Mouse (Mus musculus) frontal cortex, adult 2 months (tissue): ENCODE measurements at regions not wholly inside any gene's neighbourhood (a gene's known extent, or its start where the extent isn't known, plus 50 kb on each side); places are given as distances from the start of the nearest gene placed in this dataset.
"Not testable (repeated sequence)": the region's sequence is repeated elsewhere in the genome, so short reads cannot be mapped to it uniquely, and the experiment has no call there.

Experiments used
- DNase-seq, 2 experiments: peaks; one replicate each; pipeline ENCODE4 v3.0.0; 2022; ENCODE audit warnings: low spot score in 1 of 2; ENCODE audit errors: extremely low spot score in 1 of 2

- DNase-seq, result not testable (repeated sequence)
Measured at GRCm38 (mm10) chrX:19341231-19342007, 139.7 kb downstream of the Tex13c3 start.

GRCm38 (mm10) chrX:19313286-19313685 lies 167.8 kb downstream of the Tex13c3 start:
- DNase-seq, result no peak

- DNase-seq, result no peak
Measured at GRCm38 (mm10) chrX:19311809-19312559, 169.1 kb downstream of the Tex13c3 start.

GRCm38 (mm10) chrX:19311377-19311776 lies 169.7 kb downstream of the Tex13c3 start:
- no peak for DNase-seq

- no peak for DNase-seq
Measured at GRCm38 (mm10) chrX:19288171-19288570, 192.9 kb downstream of the Tex13c3 start.

- DNase-seq, result no peak
Measured at GRCm38 (mm10) chrX:19286431-19286830, 194.7 kb downstream of the Tex13c3 start.

- DNase-seq, result peak in 1 of 2 experiments; percentile 11
Measured at GRCm38 (mm10) chrX:19285773-19286172, 195.3 kb downstream of the Tex13c3 start.

- no peak for DNase-seq
Measured at GRCm38 (mm10) chrX:19283078-19283477, 198.0 kb downstream of the Tex13c3 start.

GRCm38 (mm10) chrX:19264237-19264636 lies 216.9 kb downstream of the Tex13c3 start:
- no peak for DNase-seq

GRCm38 (mm10) chrX:19246777-19247619 lies 234.1 kb downstream of the Tex13c3 start:
- no peak for DNase-seq

- peak in 1 of 2 experiments; percentile 40 for DNase-seq
Measured at GRCm38 (mm10) chrX:19237738-19238261, 243.3 kb downstream of the Tex13c3 start.

- peak; percentile 2 to 7 for DNase-seq
Measured at GRCm38 (mm10) chrX:19237048-19237737, 243.9 kb downstream of the Tex13c3 start.

GRCm38 (mm10) chrX:19235449-19235848 lies 245.7 kb downstream of the Tex13c3 start:
- peak in 1 of 2 experiments; percentile 16 for DNase-seq

- DNase-seq, result no peak
Measured at GRCm38 (mm10) chrX:19231823-19232222, 249.3 kb downstream of the Tex13c3 start.

GRCm38 (mm10) chrX:19223336-19223735 lies 257.8 kb downstream of the Tex13c3 start:
- no peak for DNase-seq

- DNase-seq, result no peak
Measured at GRCm38 (mm10) chrX:19220785-19221496, 260.2 kb downstream of the Tex13c3 start.

GRCm38 (mm10) chrX:19219727-19220126 lies 261.4 kb downstream of the Tex13c3 start:
- no peak for DNase-seq

GRCm38 (mm10) chrX:19219301-19219700 lies 261.8 kb downstream of the Tex13c3 start:
- DNase-seq, result no peak

GRCm38 (mm10) chrX:19206420-19206819 lies 274.7 kb downstream of the Tex13c3 start:
- DNase-seq, result no peak
